Mouse (Mus musculus) liver, adult (tissue): Measurements from ENCODE around the gene Wsb1.

ENCODE experiments used
- GATA4 ChIP-seq: IDR thresholded peaks from 2 replicates; pipeline ENCODE4 v1.6.1; 2014; ENCODE audit warnings: mild to moderate bottlenecking, low read length; ENCODE audit not compliant: insufficient replicate concordance

Wsb1 gene

DNA sequence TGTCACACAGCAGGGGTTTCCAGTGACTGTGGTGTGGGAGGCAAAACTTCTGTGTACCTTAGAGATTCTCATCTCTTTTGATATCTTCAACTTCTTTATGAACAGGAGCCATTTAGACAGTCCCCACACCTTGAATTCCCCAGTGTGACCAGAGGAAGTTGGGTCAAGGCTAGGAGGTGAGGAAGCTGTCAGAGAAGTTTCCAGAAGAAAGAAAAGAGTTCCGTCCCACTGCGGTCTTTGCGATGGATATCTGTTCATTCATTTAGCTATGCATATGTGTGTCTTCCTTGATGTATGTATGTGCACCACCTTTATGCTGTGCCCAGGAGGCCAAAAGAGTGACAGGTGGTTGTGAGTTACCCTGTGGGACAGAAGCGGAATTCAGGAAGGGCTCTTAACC lies 46.0 kb downstream of the Wsb1 start:
- no peak for TF ChIP-seq GATA4

DNA sequence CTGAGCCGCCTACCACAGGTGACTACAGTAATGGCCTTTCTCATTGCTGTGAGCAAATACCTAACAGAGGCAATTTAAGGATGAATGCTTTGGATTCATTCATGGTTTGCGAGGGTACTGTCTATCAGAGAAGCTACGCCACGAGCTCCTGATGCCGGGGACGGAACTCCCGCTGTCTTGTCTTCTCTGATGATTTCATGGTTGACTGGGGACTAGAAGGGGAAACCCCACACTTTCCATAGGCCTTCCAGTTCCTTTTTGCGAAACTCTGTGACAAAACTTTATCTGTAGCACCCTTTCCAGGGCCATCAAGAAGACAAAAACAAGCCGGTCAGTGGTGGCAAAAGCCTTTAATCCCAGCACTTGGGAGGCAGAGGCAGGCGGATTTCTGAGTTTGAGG lies 46.8 kb downstream of the Wsb1 start:
- TF ChIP-seq GATA4, result no peak

DNA sequence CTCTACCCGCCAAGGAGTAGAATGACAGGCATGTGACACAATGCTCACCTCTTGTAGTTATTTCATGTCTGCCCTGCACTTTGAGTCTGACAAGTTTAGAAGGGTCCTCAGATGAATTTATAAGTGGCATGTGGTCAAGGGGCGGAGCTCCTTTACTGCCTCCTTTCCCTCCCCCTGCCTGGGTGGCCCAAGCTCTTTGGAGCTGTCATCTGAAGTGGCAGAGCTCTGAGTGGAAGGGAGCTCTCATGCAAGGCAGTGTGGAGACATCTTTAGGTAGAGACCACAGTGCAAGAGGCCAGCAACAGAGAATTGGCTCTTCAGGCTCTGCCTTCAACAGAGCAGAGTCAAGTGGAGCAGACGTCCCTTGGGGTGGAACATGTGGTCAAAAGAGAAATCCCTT lies 50.0 kb downstream of the Wsb1 start:
- TF ChIP-seq GATA4, result no peak

DNA sequence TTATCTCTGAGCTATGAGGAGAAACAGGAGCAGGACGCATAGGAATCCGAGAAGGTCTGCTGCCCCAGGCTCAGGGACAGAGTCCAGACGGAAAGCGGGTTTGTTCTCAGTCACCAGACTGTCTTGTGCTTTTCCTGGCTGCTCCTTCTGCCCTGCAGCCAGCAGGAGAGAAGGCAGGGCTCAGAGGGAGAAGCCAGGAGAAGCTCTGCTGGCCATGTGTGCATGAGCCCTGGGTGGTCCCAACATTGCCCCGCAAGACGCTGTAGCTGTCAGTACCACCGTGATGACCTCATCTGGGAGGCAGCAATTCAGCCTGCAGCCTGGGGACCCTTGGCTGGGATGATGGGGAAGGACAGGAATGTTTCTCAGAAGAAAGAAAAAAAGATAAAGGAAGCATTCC lies 54.0 kb downstream of the Wsb1 start:
- TF ChIP-seq GATA4, result no peak

DNA sequence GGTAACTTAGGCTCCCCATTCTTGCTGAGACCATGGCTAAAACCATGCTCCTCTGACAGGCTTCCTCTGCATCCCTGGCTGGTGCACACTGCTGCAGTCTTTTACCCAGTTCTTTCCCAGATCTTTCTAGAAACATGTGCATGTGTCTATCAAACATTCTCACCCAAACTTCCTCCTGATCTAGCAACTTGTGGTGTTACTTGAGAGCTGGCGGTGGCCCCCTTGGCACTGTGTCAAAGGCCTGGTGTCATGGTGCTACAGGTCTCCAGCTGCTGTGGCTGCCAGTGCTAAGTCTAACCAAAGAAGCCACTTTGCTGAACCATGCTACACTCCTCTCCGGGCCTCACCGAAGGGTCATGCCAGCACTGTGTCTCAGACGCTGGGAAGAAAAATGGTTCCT lies 55.9 kb downstream of the Wsb1 start:
- no peak for TF ChIP-seq GATA4

DNA sequence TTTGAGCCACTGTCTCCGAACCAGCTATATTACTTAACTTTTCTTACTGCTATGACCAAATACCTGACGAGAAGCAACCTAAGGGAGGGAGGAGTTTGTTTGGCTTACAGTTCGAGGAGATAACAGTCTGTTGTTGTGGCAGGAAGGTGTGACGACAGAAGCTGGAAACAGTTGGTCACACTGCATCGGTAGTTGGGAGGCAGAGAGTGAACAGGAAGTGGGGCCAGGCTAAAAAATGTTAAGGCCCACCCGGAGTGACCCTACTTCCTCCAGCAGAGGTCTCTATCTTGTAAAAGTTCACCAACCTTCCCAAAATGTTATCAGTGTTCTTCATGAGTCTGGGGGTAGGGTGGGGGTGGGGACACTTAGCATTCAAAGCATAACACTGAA lies 56.6 kb downstream of the Wsb1 start:
- TF ChIP-seq GATA4, result no peak

DNA sequence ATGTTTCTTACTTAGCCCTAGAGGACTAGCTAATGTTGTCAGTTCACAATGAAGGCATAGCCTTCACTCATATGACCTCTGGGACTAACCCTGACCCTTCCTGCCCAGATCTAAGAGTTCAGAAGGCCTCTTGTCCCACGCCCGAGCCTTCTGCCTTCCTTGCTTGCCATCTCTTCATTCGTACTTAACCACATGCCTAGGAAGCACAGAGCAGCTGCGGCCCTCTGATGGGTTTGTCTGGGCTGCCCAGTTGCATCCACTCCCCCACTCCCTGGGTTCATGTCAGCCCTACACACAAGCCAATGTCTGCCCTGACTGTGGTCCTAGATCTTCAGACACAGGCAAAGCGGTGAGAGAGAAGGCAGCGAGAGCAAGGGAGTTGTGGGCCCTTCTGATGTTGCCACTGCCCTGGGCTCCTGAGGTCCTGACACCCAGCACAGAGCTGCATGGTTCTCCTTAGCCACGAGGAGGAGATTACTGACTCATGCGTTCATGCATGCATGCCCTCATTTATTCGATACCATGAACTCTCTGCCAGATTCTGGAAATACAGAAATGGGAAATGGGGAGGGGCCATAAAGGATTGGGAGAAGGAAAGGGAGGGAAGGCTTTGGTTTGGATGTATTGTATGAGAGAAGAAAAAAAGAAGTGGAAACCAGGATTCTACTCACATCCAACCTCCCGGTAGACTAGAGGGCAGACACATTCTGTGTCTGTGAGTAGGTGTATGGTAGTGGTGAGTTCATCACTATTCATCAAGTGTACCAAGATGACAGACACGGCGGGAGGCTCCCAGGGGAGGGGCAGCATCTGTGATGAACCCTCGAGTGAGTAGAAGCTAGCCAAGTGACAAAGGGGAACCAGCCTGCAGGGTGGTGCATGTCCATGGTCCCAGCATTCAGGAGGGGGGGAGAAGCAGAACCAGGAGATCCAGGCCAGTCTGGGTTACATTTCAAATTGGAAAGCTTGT lies 57.3 kb downstream of the Wsb1 start:
- no peak for TF ChIP-seq GATA4

DNA sequence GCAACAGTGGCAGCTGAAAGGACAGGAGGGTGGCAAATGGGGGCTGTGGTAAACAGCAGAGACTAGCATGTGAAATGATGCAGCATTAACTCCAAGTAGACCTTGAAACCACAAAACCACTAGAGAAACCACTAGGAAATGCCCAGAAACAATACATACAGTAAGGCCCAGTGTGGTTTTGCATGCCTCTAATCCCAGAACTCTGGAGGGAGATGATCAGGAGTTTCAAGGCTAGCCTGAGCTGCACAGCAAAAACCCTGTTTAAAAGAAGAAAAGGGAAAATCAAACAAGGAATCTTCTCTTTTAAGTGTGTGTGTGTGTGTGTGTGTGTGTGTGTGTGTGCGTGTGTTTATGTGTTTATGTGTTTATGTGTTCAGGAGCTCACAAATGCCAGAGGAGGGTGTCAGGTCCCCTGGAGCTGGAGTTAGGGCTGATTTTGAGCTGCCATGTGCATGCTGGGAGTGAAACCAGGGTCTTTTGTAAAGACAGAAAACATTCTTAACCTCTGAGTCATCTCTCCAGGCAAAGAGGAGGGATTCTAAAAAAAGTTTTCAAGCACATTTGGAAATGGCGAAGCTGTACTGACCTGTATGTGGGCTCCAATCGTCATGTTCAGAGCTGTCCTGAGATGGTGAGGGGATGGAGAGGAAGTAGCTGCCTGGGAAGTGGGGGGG lies 58.1 kb downstream of the Wsb1 start:
- TF ChIP-seq GATA4, result no peak

DNA sequence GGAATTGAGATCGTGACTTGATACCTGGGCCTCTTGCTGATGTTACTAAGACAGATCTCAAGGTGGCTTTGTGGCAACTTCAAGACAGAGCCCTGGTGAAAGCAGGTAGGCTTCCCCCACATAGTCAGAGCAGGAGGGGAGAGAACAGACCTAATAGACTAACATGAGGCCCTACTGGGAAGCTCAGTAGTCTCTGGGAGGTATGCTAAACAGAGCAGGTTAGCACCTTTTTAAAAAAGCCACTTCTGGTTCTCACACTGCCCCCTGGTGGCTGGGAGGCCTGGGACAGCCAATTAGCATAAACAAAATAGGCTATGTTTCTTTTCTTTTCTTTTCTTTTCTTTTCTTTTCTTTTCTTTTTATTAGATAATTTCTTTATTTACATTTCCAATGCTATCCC lies 62.3 kb downstream of the Wsb1 start:
- no peak for TF ChIP-seq GATA4

DNA sequence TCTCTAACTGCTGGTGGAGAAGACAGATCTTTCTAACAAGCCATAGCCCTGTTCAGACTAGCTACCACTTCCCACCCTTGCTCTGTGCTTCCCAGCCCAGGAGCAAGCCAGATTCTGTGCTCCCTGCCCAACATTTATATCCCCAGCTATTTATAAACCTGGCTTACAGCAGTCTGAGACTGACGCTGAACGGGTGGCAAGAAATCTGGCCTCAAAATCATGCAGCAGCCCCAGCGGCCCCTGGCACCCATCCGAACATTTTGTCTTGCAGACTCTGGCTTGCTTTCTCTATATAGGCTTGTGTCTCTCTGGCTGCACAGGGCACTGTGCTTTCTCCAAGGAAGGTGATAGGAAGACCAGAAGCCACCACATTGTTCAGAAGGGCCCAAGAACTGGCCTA lies 63.3 kb downstream of the Wsb1 start:
- TF ChIP-seq GATA4, result no peak

DNA sequence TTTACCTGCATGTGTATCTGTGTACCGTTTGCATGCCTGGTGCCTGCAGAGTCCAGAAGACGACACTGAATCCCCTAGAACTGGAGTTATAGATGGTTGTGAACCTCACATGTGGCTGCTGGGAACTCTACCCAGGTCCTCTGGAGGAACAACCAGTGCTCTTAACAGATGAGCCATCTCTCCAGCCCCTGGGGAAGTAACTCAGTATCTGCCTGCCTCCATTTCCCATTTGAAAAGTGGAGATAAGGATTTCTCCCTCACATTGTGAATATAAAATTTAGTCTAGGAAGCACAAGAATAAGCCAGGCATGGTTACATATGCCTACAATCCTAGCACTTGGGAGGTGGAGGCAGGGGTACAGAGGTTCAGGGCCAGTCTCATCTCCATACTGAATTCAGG lies 64.2 kb downstream of the Wsb1 start:
- no peak for TF ChIP-seq GATA4
